Comparison of ENCODE assay signal across 8 mouse cellular contexts in the genomic region with DNA sequence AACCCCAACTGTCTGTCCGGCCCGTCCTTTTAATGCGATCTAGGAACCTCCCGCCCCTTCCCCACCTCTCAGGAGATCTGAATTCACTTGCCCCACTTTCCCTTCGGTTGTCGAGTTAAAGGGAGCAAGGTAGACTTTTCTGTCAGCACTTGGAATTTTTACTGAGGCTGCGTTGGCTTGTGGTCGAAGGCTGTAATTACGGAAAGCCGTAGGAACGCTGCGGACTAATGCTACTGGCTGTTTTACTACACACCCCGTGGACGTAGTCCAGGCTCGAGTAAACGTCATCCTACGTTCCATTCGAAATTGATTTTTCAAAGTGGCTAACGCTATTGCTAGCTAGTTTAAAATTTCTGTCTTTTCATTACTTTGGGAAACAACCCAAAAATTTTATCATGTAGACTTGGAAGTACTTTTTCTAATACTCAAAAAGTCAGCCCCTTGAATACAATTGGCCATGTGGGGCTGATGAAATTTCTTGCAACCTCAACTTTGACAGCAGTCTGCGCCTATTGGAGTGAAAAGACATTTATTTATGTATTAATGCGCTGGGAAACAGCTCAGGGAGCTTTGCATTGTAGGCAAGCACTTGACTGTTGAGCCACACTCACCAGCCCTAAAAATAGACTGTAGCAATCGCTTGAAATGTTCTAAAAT. TPM values are rescaled to one million over a fixed set of nuclear protein-coding genes. Genes with fewer than 3 reads are reported as not detected.
DNase-seq lines count a peak whose midpoint lies in the region; ATAC-seq and TF ChIP-seq lines count a peak whose summit lies in the region.

No protein-coding gene starts in this region.

- peaks cover 29% of the 10 kb centered on the region for H3K36me3 ChIP-seq in G1E (replicated peaks)
- H3K36me3 ChIP-seq in heart, embryonic 10.5 days = peaks cover 18% of the 10 kb centered on the region
- peaks cover 16% of the 10 kb centered on the region; the same call in 1 of the 2 replicates for H3K36me3 ChIP-seq in limb, embryonic 15.5 days
- H3K36me3 ChIP-seq in midbrain, embryonic 15.5 days (replicated peaks) = 0 out of 2 replicates have a peak, but pooled peaks cover 5% of the 10 kb centered on the region
- no peaks in the 10 kb centered on the region for H3K36me3 ChIP-seq in testis, adult 2 months (ENCODE audit: control insufficient read depth, insufficient read depth, low read length)

- H3K27me3 ChIP-seq in G1E (ENCODE audit: insufficient read depth, low read length) = no peaks in the 10 kb centered on the region
- no peaks in the 10 kb centered on the region for H3K27me3 ChIP-seq in heart, embryonic 10.5 days (ENCODE audit: insufficient read depth, poor library complexity, severe bottlenecking)
- H3K27me3 ChIP-seq in limb, embryonic 15.5 days = no peaks in the 10 kb centered on the region
- no peaks in the 10 kb centered on the region for H3K27me3 ChIP-seq in midbrain, embryonic 15.5 days (replicated peaks)
- H3K27me3 ChIP-seq in testis, adult 2 months (ENCODE audit: control insufficient read depth, insufficient read depth, low read length) = no peaks in the 10 kb centered on the region

- H3K4me3 ChIP-seq in G1E (ENCODE audit: low read depth, low read length) = peak overlapping the region; percentile 99
- H3K4me3 ChIP-seq in bone marrow, adult 2 months (replicated peaks; ENCODE audit: control insufficient read depth, low read depth, low read length) = peak overlapping the region; percentile 72
- H3K4me3 ChIP-seq in embryonic fibroblast, embryonic 13.5 days (ENCODE audit: insufficient read depth, low read length) = peak overlapping the region; percentile 88
- peak overlapping the region; percentile 92 for H3K4me3 ChIP-seq in heart, embryonic 10.5 days
- H3K4me3 ChIP-seq in limb, embryonic 15.5 days = peak overlapping the region; percentile 98
- H3K4me3 ChIP-seq in midbrain, embryonic 15.5 days = peak overlapping the region; percentile 88
- peak overlapping the region; percentile 98 for H3K4me3 ChIP-seq in testis, adult 2 months (ENCODE audit: control insufficient read depth, low read depth, low read length)

- H3K9ac ChIP-seq in limb, embryonic 15.5 days = peak overlapping the region; percentile 92
- peak overlapping the region; percentile 73 for H3K9ac ChIP-seq in midbrain, embryonic 15.5 days

- no peaks in the 10 kb centered on the region for H3K9me3 ChIP-seq in G1E (replicated peaks)
- no peaks in the 10 kb centered on the region for H3K9me3 ChIP-seq in heart, embryonic 10.5 days
- H3K9me3 ChIP-seq in limb, embryonic 15.5 days = no peaks in the 10 kb centered on the region
- H3K9me3 ChIP-seq in midbrain, embryonic 15.5 days = no peaks in the 10 kb centered on the region

- H3K4me2 ChIP-seq in limb, embryonic 15.5 days = peak overlapping the region; percentile 54
- peak overlapping the region; percentile 64 for H3K4me2 ChIP-seq in midbrain, embryonic 15.5 days

- TF ChIP-seq CTCF in G1E (IDR thresholded peaks at IDR 0.05; ENCODE audit: low read depth, low read length) = no peak
- TF ChIP-seq CTCF in bone marrow, adult 2 months (IDR thresholded peaks at IDR 0.05; ENCODE audit: control insufficient read depth, insufficient read depth, low read length) = no peak
- TF ChIP-seq CTCF in embryonic fibroblast, embryonic 13.5 days (IDR thresholded peaks at IDR 0.05; ENCODE audit: borderline replicate concordance, insufficient read depth, low read length) = no peak
- TF ChIP-seq CTCF in testis, adult 2 months (IDR thresholded peaks at IDR 0.05; ENCODE audit: control insufficient read depth, insufficient read depth, insufficient replicate concordance, low read depth, low read length) = no peak

- no peak for TF ChIP-seq POLR2A in bone marrow, adult 2 months (IDR thresholded peaks at IDR 0.05; ENCODE audit: borderline replicate concordance, control insufficient read depth, low read depth, low read length)
- TF ChIP-seq POLR2A in embryonic fibroblast, embryonic 13.5 days (IDR thresholded peaks at IDR 0.05; ENCODE audit: low read depth, low read length) = peak; percentile 59; the same call in 1 of the 2 replicates
- TF ChIP-seq POLR2A in testis, adult 2 months (IDR thresholded peaks at IDR 0.05; ENCODE audit: control insufficient read depth, low read depth, low read length) = no peak

- ATAC-seq in G1E (ENCODE audit: extremely low read depth, insufficient number of reproducible peaks, low FRiP score, poor library complexity, severe bottlenecking) = peak; percentile 62
- no peak for ATAC-seq in limb, embryonic 15.5 days (ENCODE audit: insufficient number of reproducible peaks, low FRiP score, low TSS enrichment, low read depth)
- peak; percentile 57 for ATAC-seq in midbrain, embryonic 15.5 days (replicated peaks)

- WGBS in bone marrow, adult 2 months = 1% methylated on average over 22 of the region's 22 CpGs
- 3% methylated on average over 22 of the region's 22 CpGs for WGBS in heart, embryonic 10.5 days
- WGBS in limb, embryonic 15.5 days = 3% methylated on average over 22 of the region's 22 CpGs
- 3% methylated on average over 22 of the region's 22 CpGs for WGBS in midbrain, embryonic 15.5 days

- DNase-seq in G1E (ENCODE audit: low spot score) = peak; percentile 43
- DNase-seq in heart, embryonic 10.5 days (ENCODE audit: low spot score) = peak; percentile 87
- DNase-seq in kidney, adult 8-10 months = peak; percentile 49 to 64

- peak overlapping the region; percentile 34 for H3K27ac ChIP-seq in bone marrow, adult 2 months (ENCODE audit: control insufficient read depth, insufficient read depth, low read depth, low read length, poor library complexity)
- H3K27ac ChIP-seq in embryonic fibroblast, embryonic 13.5 days (ENCODE audit: insufficient read depth, low read length) = peak overlapping the region; percentile 91
- H3K27ac ChIP-seq in heart, embryonic 10.5 days = peak overlapping the region; percentile 97
- H3K27ac ChIP-seq in limb, embryonic 15.5 days = peak overlapping the region; percentile 97
- H3K27ac ChIP-seq in midbrain, embryonic 15.5 days = peak overlapping the region; percentile 89
- peak overlapping the region; percentile 89 for H3K27ac ChIP-seq in testis, adult 2 months (ENCODE audit: control insufficient read depth, insufficient read depth, low read depth, low read length)

- peaks cover 22% of the 10 kb centered on the region for H3K4me1 ChIP-seq in G1E (ENCODE audit: insufficient read depth, low read depth, low read length)
- no peaks in the 10 kb centered on the region for H3K4me1 ChIP-seq in bone marrow, adult 2 months (ENCODE audit: control insufficient read depth, insufficient read depth, low read length)
- peaks cover 3% of the 10 kb centered on the region; the same call in 1 of the 2 replicates for H3K4me1 ChIP-seq in embryonic fibroblast, embryonic 13.5 days (ENCODE audit: control insufficient read depth, insufficient read depth, low read length)
- H3K4me1 ChIP-seq in heart, embryonic 10.5 days = peaks cover 21% of the 10 kb centered on the region
- peaks cover 26% of the 10 kb centered on the region for H3K4me1 ChIP-seq in limb, embryonic 15.5 days
- peaks cover 29% of the 10 kb centered on the region for H3K4me1 ChIP-seq in midbrain, embryonic 15.5 days
- H3K4me1 ChIP-seq in testis, adult 2 months (ENCODE audit: control insufficient read depth, insufficient read depth, low read length) = peaks cover 4% of the 10 kb centered on the region

RNA-seq across cellular contexts. Expression of gene Eprs, which starts 0.8 kb away (rescaled TPM):
- total RNA-seq in G1E (2014; fragmentation: Nextera tagmentation) = 289 and 310 TPM in 2 replicates
- total RNA-seq in G1E (2017) = 186 and 227 TPM in 2 replicates
- polyA plus RNA-seq in G1E (2012) = 13.7 and 16.2 TPM in 2 replicates
- polyA plus RNA-seq in bone marrow, adult 2 months (2011; ENCODE audit: insufficient read depth, insufficient read length, low replicate concordance, missing spikeins) = 14.9 and 35.7 TPM in 2 replicates
- 223 and 275 TPM in 2 replicates for polyA plus RNA-seq in embryonic fibroblast, embryonic 13.5 days (2011; ENCODE audit: insufficient read length, low read depth, missing spikeins)
- polyA plus RNA-seq in heart, embryonic 10.5 days (2016; fragmentation: Nextera tagmentation; extraction: Ambion mirVana) = 135 and 151 TPM in 2 replicates
- 170 and 174 TPM in 2 replicates for polyA plus RNA-seq in limb, embryonic 15.5 days (2015; fragmentation: Nextera tagmentation; extraction: Ambion mirVana)
- 129 and 137 TPM in 2 replicates for polyA plus RNA-seq in midbrain, embryonic 15.5 days (2015; fragmentation: Nextera tagmentation; extraction: Ambion mirVana)
- 13.7 and 15.3 TPM in 2 replicates for polyA plus RNA-seq in testis, adult 2 months (2012; rRNA removed)

RNA-seq across cellular contexts. Expression of gene Bpnt1, which starts 31.7 kb away (rescaled TPM):
- total RNA-seq in G1E (2014; fragmentation: Nextera tagmentation) = 3.3 and 3.5 TPM in 2 replicates
- 13.3 and 16.8 TPM in 2 replicates for total RNA-seq in G1E (2017)
- polyA plus RNA-seq in G1E (2012) = 4.4 and 6.1 TPM in 2 replicates
- polyA plus RNA-seq in bone marrow, adult 2 months (2011; ENCODE audit: insufficient read depth, insufficient read length, low replicate concordance, missing spikeins) = 1.6 and 11.3 TPM in 2 replicates
- polyA plus RNA-seq in embryonic fibroblast, embryonic 13.5 days (2011; ENCODE audit: insufficient read length, low read depth, missing spikeins) = 23.2 and 30.1 TPM in 2 replicates
- 38.5 and 39.9 TPM in 2 replicates for polyA plus RNA-seq in heart, embryonic 10.5 days (2016; fragmentation: Nextera tagmentation; extraction: Ambion mirVana)
- 21.3 and 23.3 TPM in 2 replicates for polyA plus RNA-seq in limb, embryonic 15.5 days (2015; fragmentation: Nextera tagmentation; extraction: Ambion mirVana)
- 46.2 and 48.0 TPM in 2 replicates for polyA plus RNA-seq in midbrain, embryonic 15.5 days (2015; fragmentation: Nextera tagmentation; extraction: Ambion mirVana)
- polyA plus RNA-seq in testis, adult 2 months (2012; rRNA removed) = 24.5 and 29.3 TPM in 2 replicates

RNA-seq across cellular contexts. Expression of gene Iars2, which starts 34.5 kb away (rescaled TPM):
- total RNA-seq in G1E (2014; fragmentation: Nextera tagmentation) (45.3 and 48.5 TPM in 2 replicates), G1E (2017) (46.2 and 54.6 TPM in 2 replicates)
- 7.6 and 8.5 TPM in 2 replicates for polyA plus RNA-seq in G1E (2012)
- polyA plus RNA-seq in bone marrow, adult 2 months (2011; ENCODE audit: insufficient read depth, insufficient read length, low replicate concordance, missing spikeins) = 6.5 and 11.9 TPM in 2 replicates
- 42.9 and 48.4 TPM in 2 replicates for polyA plus RNA-seq in embryonic fibroblast, embryonic 13.5 days (2011; ENCODE audit: insufficient read length, low read depth, missing spikeins)
- polyA plus RNA-seq in heart, embryonic 10.5 days (2016; fragmentation: Nextera tagmentation; extraction: Ambion mirVana) = 31.7 and 43.8 TPM in 2 replicates
- polyA plus RNA-seq in limb, embryonic 15.5 days (2015; fragmentation: Nextera tagmentation; extraction: Ambion mirVana) = 25.2 and 27.6 TPM in 2 replicates
- 18.3 and 20.2 TPM in 2 replicates for polyA plus RNA-seq in midbrain, embryonic 15.5 days (2015; fragmentation: Nextera tagmentation; extraction: Ambion mirVana)
- 8.5 and 12.0 TPM in 2 replicates for polyA plus RNA-seq in testis, adult 2 months (2012; rRNA removed)

Comparison
In these comparisons a context has a peak if more than half of its experiments do, and no peak if none do; other contexts are left out.
1. H3K27ac ChIP-seq: peak in every context shown above with its lines; median percentile 97 in heart, embryonic 10.5 days; 97 in limb, embryonic 15.5 days; 91 in embryonic fibroblast, embryonic 13.5 days; 89 in midbrain, embryonic 15.5 days; 89 in testis, adult 2 months; 34 in bone marrow, adult 2 months.